Mouse (Mus musculus) CD8-positive naive resting alpha-beta T cell, adult 2 months (primary cell): ENCODE data around the gene A730071L15Rik.

Source experiments
- DNase-seq, 2 experiments: peaks; one replicate each; pipeline ENCODE4 v3.0.0; 2022; ENCODE audit warnings: low read depth in 2 of 2, low spot score in 2 of 2

Gene A730071L15Rik

GRCm38 (mm10) chr11:6199410-6200086 is at the start of gene A730071L15Rik:
A730071L15Rik (plus strand) TSS chr11:6200029.
- no peak for DNase-seq

- peak in 1 of 2 experiments; percentile 5 for DNase-seq
Measured at GRCm38 (mm10) chr11:6152864-6153263, 47.0 kb upstream of the A730071L15Rik start.

GRCm38 (mm10) chr11:6154211-6154701 is 45.6 kb upstream of the A730071L15Rik start:
- no peak for DNase-seq

GRCm38 (mm10) chr11:6156651-6157050 is 43.2 kb upstream of the A730071L15Rik start:
- DNase-seq, result no peak

GRCm38 (mm10) chr11:6157119-6157518 is 42.7 kb upstream of the A730071L15Rik start:
- no peak for DNase-seq

GRCm38 (mm10) chr11:6158515-6158914 is 41.3 kb upstream of the A730071L15Rik start:
- no peak for DNase-seq

- DNase-seq, result no peak
Measured at GRCm38 (mm10) chr11:6159704-6160275, 40.0 kb upstream of the A730071L15Rik start.

- DNase-seq, result no peak
Measured at GRCm38 (mm10) chr11:6160663-6161271, 39.1 kb upstream of the A730071L15Rik start.

- no peak for DNase-seq
Measured at GRCm38 (mm10) chr11:6161549-6161948, 38.3 kb upstream of the A730071L15Rik start.

GRCm38 (mm10) chr11:6163062-6163461 is 36.8 kb upstream of the A730071L15Rik start:
- DNase-seq, result no peak

- DNase-seq, result no peak
Measured at GRCm38 (mm10) chr11:6163706-6164105, 36.1 kb upstream of the A730071L15Rik start.

GRCm38 (mm10) chr11:6164781-6165180 is 35.0 kb upstream of the A730071L15Rik start:
- no peak for DNase-seq

GRCm38 (mm10) chr11:6165391-6166081 is 34.3 kb upstream of the A730071L15Rik start:
- DNase-seq, result no peak

- DNase-seq, result no peak
Measured at GRCm38 (mm10) chr11:6166351-6166750, 33.5 kb upstream of the A730071L15Rik start.

- DNase-seq, result no peak
Measured at GRCm38 (mm10) chr11:6169041-6169663, 30.7 kb upstream of the A730071L15Rik start.

- no peak for DNase-seq
Measured at GRCm38 (mm10) chr11:6174719-6175118, 25.1 kb upstream of the A730071L15Rik start.

- DNase-seq, result no peak
Measured at GRCm38 (mm10) chr11:6175506-6175905, 24.3 kb upstream of the A730071L15Rik start.

GRCm38 (mm10) chr11:6177781-6178420 is 21.9 kb upstream of the A730071L15Rik start:
- no peak for DNase-seq

GRCm38 (mm10) chr11:6178673-6179166 is 21.1 kb upstream of the A730071L15Rik start:
- DNase-seq, result peak in 1 of 2 experiments; percentile 20

- no peak for DNase-seq
Measured at GRCm38 (mm10) chr11:6179194-6179593, 20.6 kb upstream of the A730071L15Rik start.
